ENCODE assay signal across 8 mouse cellular contexts in genomic region chr11:117113377-117113776, GRCm38 (mm10). TPM values are rescaled to one million over a fixed set of nuclear protein-coding genes. Genes with fewer than 3 reads are reported as not detected.
DNase-seq lines count a peak whose midpoint lies in the region; ATAC-seq and TF ChIP-seq lines count a peak whose summit lies in the region.

No protein-coding gene starts in this region.

- H3K4me1 ChIP-seq in lung, embryonic 14.5 days (ENCODE audit: insufficient read depth), result peaks cover 26% of the 10 kb centered on the region
- peaks cover 52% of the 10 kb centered on the region for H3K4me1 ChIP-seq in embryonic facial prominence, embryonic 15.5 days

- ATAC-seq in lung, embryonic 14.5 days (ENCODE audit: insufficient read depth), result no peak
- ATAC-seq in embryonic facial prominence, embryonic 15.5 days (ENCODE audit: insufficient number of reproducible peaks, low FRiP score, low TSS enrichment, low read depth), result no peak

- H3K36me3 ChIP-seq in lung, embryonic 14.5 days (ENCODE audit: insufficient read depth), result peaks cover 12% of the 10 kb centered on the region
- H3K36me3 ChIP-seq in embryonic facial prominence, embryonic 15.5 days, result 0 out of 2 replicates have a peak, but pooled peaks cover 3% of the 10 kb centered on the region

- H3K9me3 ChIP-seq in lung, embryonic 14.5 days (ENCODE audit: low read depth, low read length), result no peaks in the 10 kb centered on the region
- no peaks in the 10 kb centered on the region for H3K9me3 ChIP-seq in embryonic facial prominence, embryonic 15.5 days (replicated peaks)

- TF ChIP-seq CTCF in lung, embryonic 14.5 days (IDR thresholded peaks at IDR 0.05; ENCODE audit: low read depth), result peak; percentile 53

- no peaks in the 10 kb centered on the region for H3K27me3 ChIP-seq in lung, embryonic 14.5 days (ENCODE audit: insufficient read depth, low read length)
- H3K27me3 ChIP-seq in embryonic facial prominence, embryonic 15.5 days, result no peaks in the 10 kb centered on the region

- no peak overlapping the region for H3K4me2 ChIP-seq in lung, embryonic 14.5 days
- H3K4me2 ChIP-seq in embryonic facial prominence, embryonic 15.5 days (replicated peaks), result no peak overlapping the region

- WGBS in lung, embryonic 14.5 days, result 93% methylated on average over 5 of the region's 5 CpGs
- WGBS in embryonic facial prominence, embryonic 15.5 days, result 67% methylated on average over 5 of the region's 5 CpGs

- DNase-seq in cerebellum, adult 9-10 months, result peak; percentile 81
- DNase-seq in cerebellum, postnatal 36 days, result no peak
- no peak for DNase-seq in lung, embryonic 14.5 days
- no peak for DNase-seq in lung, postnatal 10 days
- DNase-seq in natural killer cell, adult 2 months (ENCODE audit: low spot score in 2 of 2), result peak; percentile 27 to 33
- DNase-seq in yolk sac, embryonic 10.5 days (ENCODE audit: low spot score), result no peak
- no peak for DNase-seq in kidney, adult 11 months

- no peak overlapping the region for H3K4me3 ChIP-seq in lung, embryonic 14.5 days (ENCODE audit: low read depth, low read length)
- no peak overlapping the region for H3K4me3 ChIP-seq in embryonic facial prominence, embryonic 15.5 days (replicated peaks)

- no peak overlapping the region for H3K9ac ChIP-seq in lung, embryonic 14.5 days
- no peak overlapping the region for H3K9ac ChIP-seq in embryonic facial prominence, embryonic 15.5 days

- peak overlapping the region; percentile 97; the same call in 1 of the 2 replicates for H3K27ac ChIP-seq in lung, embryonic 14.5 days (ENCODE audit: low read depth)
- H3K27ac ChIP-seq in embryonic facial prominence, embryonic 15.5 days (replicated peaks), result peak overlapping the region; percentile 99

RNA-seq across cellular contexts. Expression of gene Sec14l1, which starts 1.6 kb away (rescaled TPM):
- 44.3 and 46.2 TPM in 2 replicates for polyA plus RNA-seq in lung, embryonic 14.5 days (2014; fragmentation: Nextera tagmentation; extraction: Ambion mirVana)
- polyA plus RNA-seq in embryonic facial prominence, embryonic 15.5 days (2015; fragmentation: Nextera tagmentation; extraction: Ambion mirVana), result 61.4 and 69.3 TPM in 2 replicates

Comparison
In these comparisons a context has a peak if more than half of its experiments do, and no peak if none do; other contexts are left out.
1. DNase-seq: peak in cerebellum, adult 9-10 months (single experiment) and natural killer cell, adult 2 months (2 of 2); none in cerebellum, postnatal 36 days (0 of 2), lung, embryonic 14.5 days (single experiment), lung, postnatal 10 days (single experiment), yolk sac, embryonic 10.5 days (single experiment) and kidney, adult 11 months (single experiment).